Mouse (Mus musculus): ENCODE measurements at regions not wholly inside any gene's neighbourhood (a gene's known extent, or its start where the extent isn't known, plus 50 kb on each side); places are given as distances from the start of the nearest gene placed in this dataset.

DNA sequence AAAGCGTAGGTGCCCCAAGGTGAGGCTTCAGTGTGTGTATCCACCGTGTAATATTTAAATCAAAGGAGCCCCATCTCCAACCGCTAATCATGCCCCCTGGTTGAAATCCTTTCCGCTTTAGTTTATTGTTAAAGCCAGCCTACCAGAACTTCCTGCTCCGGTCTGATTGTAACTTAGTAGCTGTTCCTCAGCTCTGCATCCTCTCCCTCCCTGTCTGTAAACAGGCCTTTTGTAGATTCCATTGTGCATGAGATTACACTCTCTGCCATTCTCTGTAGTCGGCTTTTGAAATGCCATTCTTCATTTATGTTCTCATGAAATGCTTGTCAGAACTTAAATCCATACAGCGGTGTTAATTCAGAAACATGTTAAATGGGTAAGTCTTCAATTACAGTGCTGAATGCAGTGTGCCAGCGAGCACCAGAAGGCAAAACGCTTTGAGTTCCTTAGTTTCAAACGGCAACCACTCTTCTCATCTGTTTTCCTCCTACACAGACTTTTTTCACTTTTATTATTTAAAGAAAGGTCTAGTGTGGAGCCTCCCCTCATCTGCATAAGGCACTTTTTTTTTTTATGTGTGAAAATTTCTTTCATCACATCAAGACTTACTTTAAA is 502.4 kb downstream of the Plod2 start:
- ATAC-seq (replicated peaks; ENCODE audit: low FRiP score, low TSS enrichment, poor library complexity, severe bottlenecking) = no peak

DNA sequence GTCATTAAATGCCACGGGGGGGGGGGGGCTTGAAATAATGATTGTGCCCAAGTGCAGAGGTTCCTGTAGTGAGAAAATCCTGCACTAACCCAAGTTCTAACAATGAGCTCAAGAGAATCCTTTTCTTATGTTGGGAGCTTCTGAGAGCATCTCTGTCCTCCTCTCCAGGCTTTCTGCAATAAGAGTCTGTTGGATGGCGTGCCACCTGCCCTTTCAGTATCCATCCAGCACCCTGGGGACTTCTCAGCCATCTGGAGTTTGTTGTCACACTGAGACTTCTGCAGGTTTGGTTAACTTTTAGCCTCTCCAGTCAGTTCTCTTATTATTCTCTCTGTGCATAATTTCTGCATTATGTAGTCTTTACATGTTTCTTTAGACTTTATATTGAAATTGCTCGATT is 530.1 kb downstream of the Plod2 start:
- ATAC-seq (replicated peaks; ENCODE audit: low FRiP score, low TSS enrichment, poor library complexity, severe bottlenecking) = no peak

DNA sequence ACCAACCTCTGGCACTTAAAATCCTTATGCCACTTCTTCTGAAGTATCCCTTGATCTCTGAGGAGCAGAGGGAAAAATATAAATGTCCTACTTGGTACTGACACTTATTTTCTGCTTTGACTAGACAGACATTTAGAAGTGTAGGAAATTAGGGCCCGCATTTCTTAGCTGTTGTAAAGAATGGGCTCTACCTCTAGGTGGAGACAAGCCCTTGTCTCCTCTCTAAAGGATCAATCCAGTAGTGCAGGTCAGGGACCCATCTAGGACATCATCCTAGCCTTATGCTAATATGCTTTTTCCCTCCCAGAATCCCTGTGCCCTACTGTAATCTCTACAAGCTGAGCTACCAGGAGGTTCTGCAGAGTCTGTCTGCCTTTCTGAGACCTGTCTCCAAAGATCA is 541.1 kb downstream of the Plod2 start:
- ATAC-seq (replicated peaks; ENCODE audit: low FRiP score, low TSS enrichment, poor library complexity, severe bottlenecking) = no peak

GRCm38 (mm10) chr9:93098008-93098581 is 556.1 kb downstream of the Plod2 start:
- ATAC-seq (replicated peaks; ENCODE audit: low FRiP score, low TSS enrichment, poor library complexity, severe bottlenecking) = no peak

DNA sequence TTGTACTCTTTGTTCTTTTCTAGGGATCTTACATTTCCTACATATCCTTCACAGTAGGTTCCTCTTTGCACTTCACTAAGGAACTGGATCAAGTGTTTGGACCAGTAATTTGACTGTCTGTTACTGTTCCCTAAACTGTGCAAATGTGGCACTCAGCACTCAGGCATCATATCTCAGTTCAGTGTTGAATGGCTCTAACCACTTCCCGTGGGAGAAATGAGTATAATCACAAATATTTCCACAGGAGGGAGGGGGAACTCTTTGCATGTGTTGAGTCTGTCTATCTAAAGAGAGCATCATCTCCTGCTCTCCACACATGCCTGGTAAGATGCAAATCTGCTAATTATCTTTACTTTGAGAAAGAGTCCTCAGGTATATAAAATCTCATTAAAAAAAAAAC is 588.5 kb downstream of the Plod2 start:
- no peak for ATAC-seq (replicated peaks; ENCODE audit: low FRiP score, low TSS enrichment, poor library complexity, severe bottlenecking)

GRCm38 (mm10) chr9:93131620-93132200 is 589.7 kb downstream of the Plod2 start:
- ATAC-seq (replicated peaks; ENCODE audit: low FRiP score, low TSS enrichment, poor library complexity, severe bottlenecking) = no peak

DNA sequence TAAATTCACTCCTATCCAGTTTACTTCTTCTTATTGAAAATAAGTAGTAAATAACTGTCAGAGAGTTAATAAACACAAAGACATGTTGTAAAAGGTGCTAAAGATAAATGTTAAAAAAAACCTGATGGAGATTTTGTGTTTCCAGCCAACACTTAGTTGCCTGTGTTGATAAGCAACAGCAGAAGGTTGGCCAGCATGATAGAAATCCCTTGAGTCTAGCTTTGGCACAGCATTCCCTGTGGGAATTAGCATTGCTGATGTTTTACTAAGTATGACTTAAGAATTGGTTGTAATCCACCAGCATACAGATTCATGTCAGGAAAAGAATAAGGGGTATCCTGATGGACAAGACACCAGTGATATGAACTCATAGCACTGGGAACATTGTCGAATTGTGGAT is 594.3 kb downstream of the Plod2 start:
- no peak for ATAC-seq (replicated peaks; ENCODE audit: low FRiP score, low TSS enrichment, poor library complexity, severe bottlenecking)

DNA sequence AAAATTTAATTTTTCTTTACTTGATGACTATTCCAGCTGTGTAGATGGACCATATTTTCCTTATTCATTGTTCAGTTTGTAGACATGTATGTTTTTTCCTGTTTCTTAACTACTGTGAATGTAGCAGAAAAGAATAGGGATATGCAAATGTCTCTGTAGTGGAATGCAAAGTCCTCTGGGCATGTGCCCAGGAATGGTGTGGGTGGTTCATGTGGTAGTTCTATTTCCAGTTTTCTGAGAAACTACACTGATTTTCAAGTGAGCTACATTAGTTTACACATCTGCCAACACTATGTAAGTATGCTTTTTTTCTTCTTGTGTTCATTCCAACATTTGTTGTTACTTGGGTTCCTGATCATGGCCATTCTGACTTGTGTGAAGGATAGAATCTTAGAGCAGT is 628.0 kb downstream of the Plod2 start:
- ATAC-seq (replicated peaks; ENCODE audit: low FRiP score, low TSS enrichment, poor library complexity, severe bottlenecking) = no peak

- ATAC-seq (replicated peaks; ENCODE audit: low FRiP score, low TSS enrichment, poor library complexity, severe bottlenecking) = no peak
Observed at GRCm38 (mm10) chr9:93186638-93187037, 644.6 kb downstream of the Plod2 start.

DNA sequence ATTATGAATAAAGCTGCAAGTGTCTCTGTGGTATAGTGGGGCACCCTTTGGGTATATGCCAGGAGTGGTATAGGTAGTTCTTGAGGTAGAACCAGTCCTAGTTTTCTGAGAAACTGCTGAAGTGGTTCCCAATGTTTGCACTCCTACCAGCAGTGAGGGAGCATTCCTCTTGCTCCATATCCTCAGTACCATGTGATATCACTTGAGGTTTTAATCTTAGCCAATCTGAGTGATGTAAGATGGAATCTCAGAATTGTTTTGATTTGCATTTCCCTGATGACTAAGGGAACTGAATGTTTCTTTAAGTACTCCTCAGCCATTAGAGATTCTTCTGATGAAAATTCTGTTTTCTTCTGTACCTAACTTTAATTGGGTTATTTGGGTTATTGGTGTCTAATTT is 690.5 kb downstream of the Plod2 start:
- ATAC-seq (replicated peaks; ENCODE audit: low FRiP score, low TSS enrichment, poor library complexity, severe bottlenecking) = no peak

DNA sequence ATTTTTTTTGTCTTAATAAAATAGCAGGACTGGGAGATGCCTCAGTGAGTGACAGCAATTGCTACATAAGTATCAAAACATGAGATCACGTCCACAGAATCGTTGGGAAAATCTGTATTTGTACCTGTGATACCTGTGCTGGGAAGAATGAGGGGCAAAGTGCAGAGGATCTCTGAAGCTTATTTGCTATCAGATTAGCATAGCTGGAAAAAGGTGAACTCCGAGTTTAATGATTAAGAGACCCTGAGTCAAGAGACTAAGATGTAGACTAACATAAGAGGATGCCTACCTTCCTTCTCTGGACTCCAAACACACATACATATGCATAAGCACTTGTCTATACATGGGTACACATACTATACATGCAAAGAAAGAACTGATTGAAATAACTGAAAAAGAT is 710.1 kb downstream of the Plod2 start:
- no peak for ATAC-seq (replicated peaks; ENCODE audit: low FRiP score, low TSS enrichment, poor library complexity, severe bottlenecking)

- ATAC-seq (replicated peaks; ENCODE audit: low FRiP score, low TSS enrichment, poor library complexity, severe bottlenecking) = no peak
Observed at GRCm38 (mm10) chr9:93297332-93297731, 755.3 kb downstream of the Plod2 start.

GRCm38 (mm10) chr9:93306753-93307152 is 764.7 kb downstream of the Plod2 start:
- no peak for ATAC-seq (replicated peaks; ENCODE audit: low FRiP score, low TSS enrichment, poor library complexity, severe bottlenecking)

DNA sequence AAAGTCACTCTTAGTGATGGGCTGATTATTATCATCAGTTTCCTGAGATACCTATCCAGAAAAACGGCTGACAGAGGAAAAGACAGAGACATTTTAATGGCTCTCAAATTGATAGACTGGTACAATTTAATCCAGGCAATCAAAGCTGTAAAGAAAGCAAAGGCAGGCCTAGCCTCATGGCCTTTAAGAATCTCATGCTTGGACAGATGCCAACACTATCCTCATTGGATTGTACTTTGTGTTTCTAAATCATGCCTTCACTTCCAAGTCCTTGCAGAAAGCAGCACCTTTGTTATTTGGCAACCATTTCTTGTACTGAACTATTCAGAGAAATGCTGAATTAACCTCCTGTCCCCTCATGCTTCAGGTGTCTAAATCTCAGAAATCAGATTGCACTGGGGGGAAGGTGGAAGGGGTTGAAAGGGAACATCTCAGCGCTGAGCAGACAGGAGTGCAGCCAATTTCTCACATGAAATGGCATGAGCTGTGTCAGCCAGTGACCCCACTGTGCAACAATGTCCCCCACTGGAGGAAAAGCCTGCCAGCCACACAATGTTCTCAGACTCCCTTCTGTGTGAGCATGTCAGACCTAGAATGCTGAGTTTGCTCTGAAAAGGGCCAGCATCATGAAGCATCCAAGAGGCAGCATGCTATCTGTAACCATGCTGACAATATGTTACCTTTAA is 787.1 kb downstream of the Plod2 start:
- ATAC-seq (replicated peaks; ENCODE audit: low FRiP score, low TSS enrichment, poor library complexity, severe bottlenecking) = no peak

Measured in megakaryocyte-erythroid progenitor cell, adult 5-6 weeks (primary cell).